Mouse (Mus musculus) cerebellum, adult 2 months (tissue): ENCODE data around the gene Asf1b.

Experiments used
- CTCF ChIP-seq: fragments of 200-500 bp; IDR thresholded peaks from 2 replicates; pipeline ENCODE4 v1.5.1; 2011; ENCODE audit warnings: low read depth, mild to moderate bottlenecking, control low read depth, low read length, moderate library complexity, borderline replicate concordance; ENCODE audit not compliant: insufficient read depth
- POLR2A ChIP-seq: fragments of 200-500 bp; IDR thresholded peaks from 2 replicates; pipeline ENCODE4 v1.6.1; 2011; ENCODE audit warnings: low read length, control low read depth, borderline replicate concordance; ENCODE audit not compliant: insufficient read depth

- no peak for TF ChIP-seq CTCF
- TF ChIP-seq POLR2A = no peak
Measured at GRCm38 (mm10) chr8:83911809-83912731, 43.2 kb upstream of the Asf1b start.
